8 mouse cellular contexts compared by ENCODE assay signal in the genomic region with DNA sequence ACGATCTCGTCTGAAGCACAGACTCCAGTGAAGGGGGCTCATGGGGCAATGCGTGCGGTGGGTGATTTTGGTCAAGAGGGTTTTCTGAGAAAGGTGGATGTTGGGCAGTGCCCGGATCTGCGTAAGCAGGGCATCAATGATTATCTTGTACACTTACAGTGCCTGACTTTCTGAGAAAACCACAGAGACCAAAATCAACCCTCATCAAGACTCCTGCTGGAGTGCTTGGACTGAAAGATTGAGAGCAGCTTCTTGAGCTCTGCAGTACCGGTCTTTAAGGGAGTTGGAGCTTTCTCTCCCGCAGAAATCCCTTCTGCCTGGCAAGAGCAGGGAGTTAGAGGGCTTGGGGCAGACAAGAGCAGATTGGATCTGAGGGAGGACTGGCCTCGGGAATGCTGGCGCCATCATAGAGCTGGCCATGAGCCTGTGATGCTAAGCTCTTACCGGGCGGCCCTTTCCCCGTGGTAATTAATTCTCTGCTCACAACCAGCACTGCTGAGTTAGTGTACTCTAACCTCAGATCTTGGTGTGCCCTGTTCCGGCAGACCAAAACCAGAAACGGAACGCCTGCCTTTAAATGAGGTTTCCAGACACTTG. TPM values are rescaled to one million over a fixed set of nuclear protein-coding genes. Genes with fewer than 3 reads are reported as not detected.
DNase-seq lines count a peak whose midpoint lies in the region; ATAC-seq lines count a peak whose summit lies in the region.

No protein-coding gene starts in this region.

- DNase-seq in frontal cortex, postnatal 36 days (ENCODE audit: low spot score in 2 of 2) = peak; percentile 16 to 21
- DNase-seq in urinary bladder, postnatal 14 days (ENCODE audit: low spot score) = peak; percentile 32
- DNase-seq in urinary bladder, adult 18-20 months (ENCODE audit: low spot score in 2 of 2) = no peak
- peak; percentile 33 for DNase-seq in limb, embryonic 10.5 days (ENCODE audit: low spot score)

- H3K9me3 ChIP-seq in heart, embryonic 16.5 days (replicated peaks; ENCODE audit: control insufficient read depth, low read length) = no peaks in the 10 kb centered on the region
- H3K9me3 ChIP-seq in limb, embryonic 10.5 days (replicated peaks) = no peaks in the 10 kb centered on the region
- H3K9me3 ChIP-seq in neural tube, embryonic 12.5 days = no peaks in the 10 kb centered on the region

- peaks cover 16% of the 10 kb centered on the region for H3K4me1 ChIP-seq in heart, embryonic 16.5 days (ENCODE audit: control insufficient read depth, insufficient read depth, low read length)
- peaks cover 40% of the 10 kb centered on the region for H3K4me1 ChIP-seq in limb, embryonic 10.5 days
- peaks cover 13% of the 10 kb centered on the region for H3K4me1 ChIP-seq in neural tube, embryonic 12.5 days

- H3K9ac ChIP-seq in heart, embryonic 16.5 days (ENCODE audit: low read length) = peak overlapping the region; percentile 88
- H3K9ac ChIP-seq in neural tube, embryonic 12.5 days = peak overlapping the region; percentile 59; the same call in 1 of the 2 replicates

- no peaks in the 10 kb centered on the region for H3K36me3 ChIP-seq in heart, embryonic 16.5 days (ENCODE audit: control insufficient read depth, insufficient read depth)
- no peaks in the 10 kb centered on the region for H3K36me3 ChIP-seq in limb, embryonic 10.5 days
- no peaks in the 10 kb centered on the region for H3K36me3 ChIP-seq in neural tube, embryonic 12.5 days

- H3K4me2 ChIP-seq in heart, embryonic 16.5 days (ENCODE audit: low read depth, low read length) = peak overlapping the region; percentile 91
- H3K4me2 ChIP-seq in neural tube, embryonic 12.5 days (replicated peaks) = peak overlapping the region; percentile 99

- peak overlapping the region; percentile 89 for H3K4me3 ChIP-seq in heart, embryonic 16.5 days (ENCODE audit: low read length)
- peak overlapping the region; percentile 74 for H3K4me3 ChIP-seq in limb, embryonic 10.5 days
- peak overlapping the region; percentile 62 for H3K4me3 ChIP-seq in neural tube, embryonic 12.5 days

- H3K27ac ChIP-seq in heart, embryonic 16.5 days (ENCODE audit: low read length) = no peak overlapping the region
- H3K27ac ChIP-seq in limb, embryonic 10.5 days = no peak overlapping the region
- no peak overlapping the region for H3K27ac ChIP-seq in neural tube, embryonic 12.5 days

- 17% methylated on average over 16 of the region's 16 CpGs for WGBS in heart, embryonic 16.5 days
- WGBS in limb, embryonic 10.5 days = 17% methylated on average over 16 of the region's 16 CpGs
- 16% methylated on average over 16 of the region's 16 CpGs for WGBS in neural tube, embryonic 12.5 days

- ATAC-seq in frontal cortex, adult (ENCODE audit: low TSS enrichment) = no peak
- ATAC-seq in heart, embryonic 16.5 days (replicated peaks; ENCODE audit: extremely low read depth, insufficient read depth, low FRiP score) = no peak
- no peak for ATAC-seq in neural tube, embryonic 12.5 days (ENCODE audit: low FRiP score, low read depth)
- no peak for ATAC-seq in CD4-positive, CD25-positive, alpha-beta regulatory T cell, adult 4 months

- H3K27me3 ChIP-seq in heart, embryonic 16.5 days (ENCODE audit: control insufficient read depth, insufficient read depth, low read length) = peaks cover 6% of the 10 kb centered on the region; the same call in 1 of the 2 replicates
- peaks cover 55% of the 10 kb centered on the region for H3K27me3 ChIP-seq in limb, embryonic 10.5 days (ENCODE audit: low read depth, poor library complexity, severe bottlenecking)
- H3K27me3 ChIP-seq in neural tube, embryonic 12.5 days (replicated peaks) = peaks cover 35% of the 10 kb centered on the region

RNA-seq across cellular contexts. Expression of a gene that starts 2.4 kb away (rescaled TPM):
- 27.5 and 28.3 TPM in 2 replicates for polyA plus RNA-seq in heart, embryonic 16.5 days (2015; fragmentation: Nextera tagmentation; extraction: Ambion mirVana)
- 2.4 and 3.9 TPM in 2 replicates for polyA plus RNA-seq in limb, embryonic 10.5 days (2016; fragmentation: Nextera tagmentation; extraction: Ambion mirVana)
- 16.5 and 17.8 TPM in 2 replicates for polyA plus RNA-seq in neural tube, embryonic 12.5 days (2016; fragmentation: Nextera tagmentation; extraction: Ambion mirVana)
- polyA plus RNA-seq in CD4-positive, CD25-positive, alpha-beta regulatory T cell, adult 4 months (2017; shearing (Covaris generic)) = under 1 TPM; 0.23 to 0.80 TPM

RNA-seq across cellular contexts. Expression of a gene that starts 30.8 kb away (rescaled TPM):
- 6.0 TPM in 2 replicates for polyA plus RNA-seq in heart, embryonic 16.5 days (2015; fragmentation: Nextera tagmentation; extraction: Ambion mirVana)
- polyA plus RNA-seq in limb, embryonic 10.5 days (2016; fragmentation: Nextera tagmentation; extraction: Ambion mirVana) = 7.1 and 7.9 TPM in 2 replicates
- 6.4 and 7.3 TPM in 2 replicates for polyA plus RNA-seq in neural tube, embryonic 12.5 days (2016; fragmentation: Nextera tagmentation; extraction: Ambion mirVana)
- polyA plus RNA-seq in CD4-positive, CD25-positive, alpha-beta regulatory T cell, adult 4 months (2017; shearing (Covaris generic)) = 10 to 100 TPM; 11.3 to 18.8 TPM

Comparison
In these comparisons a context has a peak if more than half of its experiments do, and no peak if none do; other contexts are left out.
1. DNase-seq: peak in frontal cortex, postnatal 36 days (2 of 2), urinary bladder, postnatal 14 days (single experiment) and limb, embryonic 10.5 days (single experiment); none in urinary bladder, adult 18-20 months (0 of 2).
2. Peak in every context shown above with its lines, with median percentiles within 50 percentile points of each other: H3K4me3 ChIP-seq.